Mouse (Mus musculus) left cerebral cortex, adult 9 months (tissue): ENCODE data around the gene Pipox.

Source experiments
- DNase-seq, 2 experiments: peaks; one replicate each; pipeline ENCODE4 v3.0.0; 2022; ENCODE audit warnings: low spot score in 2 of 2

The Pipox gene

GRCm38 (mm10) chr11:77893787-77894718 lies at the start of gene Pipox:
Gene Pipox (minus strand): TSS chr11:77894096.
- peak; percentile 68 to 81 for DNase-seq

- DNase-seq, result no peak
Observed at GRCm38 (mm10) chr11:77942230-77942629, 48.3 kb upstream of the Pipox start.

- no peak for DNase-seq
Observed at GRCm38 (mm10) chr11:77937649-77938410, 43.9 kb upstream of the Pipox start.

GRCm38 (mm10) chr11:77936846-77937245 lies 43.0 kb upstream of the Pipox start:
- DNase-seq, result no peak

GRCm38 (mm10) chr11:77934568-77935311 lies 40.8 kb upstream of the Pipox start:
- no peak for DNase-seq

GRCm38 (mm10) chr11:77934111-77934521 lies 40.2 kb upstream of the Pipox start:
- DNase-seq, result no peak

GRCm38 (mm10) chr11:77932576-77932975 lies 38.7 kb upstream of the Pipox start:
- no peak for DNase-seq

- no peak for DNase-seq
Observed at GRCm38 (mm10) chr11:77931541-77932433, 37.9 kb upstream of the Pipox start.

GRCm38 (mm10) chr11:77930751-77931540 lies 37.0 kb upstream of the Pipox start, which contains the start of gene Sez6:
Gene Sez6 (plus strand): TSS chr11:77930800.
- DNase-seq, result peak; percentile 55 to 80

- DNase-seq, result no peak
Observed at GRCm38 (mm10) chr11:77927837-77928236, 33.9 kb upstream of the Pipox start.

GRCm38 (mm10) chr11:77926666-77927065 lies 32.8 kb upstream of the Pipox start:
- DNase-seq, result no peak

- no peak for DNase-seq
Observed at GRCm38 (mm10) chr11:77925836-77926657, 32.2 kb upstream of the Pipox start.

GRCm38 (mm10) chr11:77923285-77923684 lies 29.4 kb upstream of the Pipox start:
- DNase-seq, result no peak

- no peak for DNase-seq
Observed at GRCm38 (mm10) chr11:77917166-77917565, 23.3 kb upstream of the Pipox start.

GRCm38 (mm10) chr11:77916741-77917140 lies 22.8 kb upstream of the Pipox start:
- no peak for DNase-seq

- no peak for DNase-seq
Observed at GRCm38 (mm10) chr11:77914598-77915260, 20.8 kb upstream of the Pipox start.

- no peak for DNase-seq
Observed at GRCm38 (mm10) chr11:77913505-77913904, 19.6 kb upstream of the Pipox start.

GRCm38 (mm10) chr11:77909776-77910175 lies 15.9 kb upstream of the Pipox start:
- no peak for DNase-seq

GRCm38 (mm10) chr11:77909376-77909775 lies 15.5 kb upstream of the Pipox start:
- no peak for DNase-seq
